Mouse (Mus musculus): ENCODE data around the gene Ppp3ca.

Ppp3ca gene

GRCm38 (mm10) chr3:136900986-136901385, 231.1 kb downstream of the Ppp3ca start:
- no peak for DNase-seq (ENCODE audit: low read depth in 2 of 2, low spot score in 2 of 2)

GRCm38 (mm10) chr3:136902776-136903175, 232.9 kb downstream of the Ppp3ca start:
- DNase-seq (ENCODE audit: low read depth in 2 of 2, low spot score in 2 of 2), result no peak

- DNase-seq (ENCODE audit: low read depth in 2 of 2, low spot score in 2 of 2), result peak in 1 of 2 experiments; percentile 7
These were observed 235.7 kb downstream of the Ppp3ca start for GRCm38 (mm10) chr3:136905577-136905976.

- DNase-seq (ENCODE audit: low read depth in 2 of 2, low spot score in 2 of 2), result no peak
These were observed 239.6 kb downstream of the Ppp3ca start for GRCm38 (mm10) chr3:136909534-136909933.

- no peak for DNase-seq (ENCODE audit: low read depth in 2 of 2, low spot score in 2 of 2)
These were observed 241.4 kb downstream of the Ppp3ca start for GRCm38 (mm10) chr3:136911276-136911675.

- DNase-seq (ENCODE audit: low read depth in 2 of 2, low spot score in 2 of 2), result no peak
These were observed 247.2 kb downstream of the Ppp3ca start for GRCm38 (mm10) chr3:136917080-136917479.

GRCm38 (mm10) chr3:136933071-136933470, 263.1 kb downstream of the Ppp3ca start:
- no peak for DNase-seq (ENCODE audit: low read depth in 2 of 2, low spot score in 2 of 2)

GRCm38 (mm10) chr3:136940733-136941601, 271.0 kb downstream of the Ppp3ca start:
- DNase-seq (ENCODE audit: low read depth in 2 of 2, low spot score in 2 of 2), result no peak

GRCm38 (mm10) chr3:136941602-136941926, 271.6 kb downstream of the Ppp3ca start:
- DNase-seq (ENCODE audit: low read depth in 2 of 2, low spot score in 2 of 2), result no peak

GRCm38 (mm10) chr3:136945550-136945949, 275.6 kb downstream of the Ppp3ca start:
- DNase-seq (ENCODE audit: low read depth in 2 of 2, low spot score in 2 of 2), result no peak

- DNase-seq (ENCODE audit: low read depth in 2 of 2, low spot score in 2 of 2), result no peak
These were observed 276.7 kb downstream of the Ppp3ca start for GRCm38 (mm10) chr3:136946662-136947061.

- DNase-seq (ENCODE audit: low read depth in 2 of 2, low spot score in 2 of 2), result no peak
These were observed 278.2 kb downstream of the Ppp3ca start for GRCm38 (mm10) chr3:136948142-136948541.

- DNase-seq (ENCODE audit: low read depth in 2 of 2, low spot score in 2 of 2), result no peak
These were observed 281.9 kb downstream of the Ppp3ca start for GRCm38 (mm10) chr3:136951792-136952191.

- no peak for DNase-seq (ENCODE audit: low read depth in 2 of 2, low spot score in 2 of 2)
These were observed 282.9 kb downstream of the Ppp3ca start for GRCm38 (mm10) chr3:136952822-136953221.

- DNase-seq (ENCODE audit: low read depth in 2 of 2, low spot score in 2 of 2), result no peak
These were observed 285.1 kb downstream of the Ppp3ca start for GRCm38 (mm10) chr3:136955043-136955442.

- no peak for DNase-seq (ENCODE audit: low read depth in 2 of 2, low spot score in 2 of 2)
These were observed 290.4 kb downstream of the Ppp3ca start for GRCm38 (mm10) chr3:136960314-136960713.

- DNase-seq (ENCODE audit: low read depth in 2 of 2, low spot score in 2 of 2), result no peak
These were observed 296.9 kb downstream of the Ppp3ca start for GRCm38 (mm10) chr3:136966786-136967185.

- no peak for DNase-seq (ENCODE audit: low read depth in 2 of 2, low spot score in 2 of 2)
These were observed 297.6 kb downstream of the Ppp3ca start for GRCm38 (mm10) chr3:136967510-136967909.

GRCm38 (mm10) chr3:136969796-136970195, 299.9 kb downstream of the Ppp3ca start:
- DNase-seq (ENCODE audit: low read depth in 2 of 2, low spot score in 2 of 2), result no peak

GRCm38 (mm10) chr3:136977859-136978258, 307.9 kb downstream of the Ppp3ca start:
- no peak for DNase-seq (ENCODE audit: low read depth in 2 of 2, low spot score in 2 of 2)

GRCm38 (mm10) chr3:136980915-136981588, 311.1 kb downstream of the Ppp3ca start:
- no peak for DNase-seq (ENCODE audit: low read depth in 2 of 2, low spot score in 2 of 2)

GRCm38 (mm10) chr3:136981589-136981924, 311.6 kb downstream of the Ppp3ca start:
- DNase-seq (ENCODE audit: low read depth in 2 of 2, low spot score in 2 of 2), result no peak

GRCm38 (mm10) chr3:136982021-136982420, 312.1 kb downstream of the Ppp3ca start:
- DNase-seq (ENCODE audit: low read depth in 2 of 2, low spot score in 2 of 2), result no peak

Measured in CD8-positive naive resting alpha-beta T cell, adult 2 months (primary cell).